Mouse (Mus musculus) layer of hippocampus, adult 8-10 months (tissue): ENCODE data around the gene Ubqln1. TPM values are rescaled to one million over a fixed set of nuclear protein-coding genes. Genes with fewer than 3 reads are reported as not detected.
A peak's percentile ranks its signal among the peaks of the same experiment; 100 is the strongest.

Experiments used
- DNase-seq, 2 experiments: peaks; one replicate each; pipeline ENCODE4 v3.0.0; 2022; ENCODE audit warnings: low spot score in 2 of 2
- total RNA-seq, 4 experiments: library from RNA; stranded (reverse); gene quantifications; 2 replicates each; pipeline ENCODE4 v1.2.4; 2022

Gene Ubqln1
- total RNA-seq: 100 to 1,000 TPM; 139 to 165 (median 152) TPM

- peak; percentile 82 to 89 for DNase-seq
Measured at GRCm38 (mm10) chr13:58215592-58216341, at the start of gene Ubqln1. TSS of gene Ubqln1 (minus strand) at chr13:58215653.

DNA sequence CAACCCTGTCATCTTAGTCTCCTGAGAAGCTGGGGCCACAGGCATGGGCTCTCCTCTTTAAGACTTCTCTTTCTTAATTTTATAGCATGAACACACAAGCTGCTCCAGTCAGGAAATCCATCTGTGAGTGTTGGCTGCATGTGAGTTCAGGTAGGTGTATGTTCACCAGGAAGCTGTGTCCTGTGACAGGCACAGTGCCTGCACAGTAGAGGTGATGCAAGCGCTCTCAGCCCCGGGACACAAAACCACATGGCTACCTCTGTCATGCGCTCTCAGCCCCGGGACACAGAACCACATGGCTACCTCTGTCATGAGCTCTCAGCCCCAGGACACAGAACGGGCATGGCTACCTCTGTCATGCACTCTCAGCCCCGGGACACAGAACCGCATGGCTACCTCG is 48.1 kb upstream of the Ubqln1 start:
- no peak for DNase-seq

DNA sequence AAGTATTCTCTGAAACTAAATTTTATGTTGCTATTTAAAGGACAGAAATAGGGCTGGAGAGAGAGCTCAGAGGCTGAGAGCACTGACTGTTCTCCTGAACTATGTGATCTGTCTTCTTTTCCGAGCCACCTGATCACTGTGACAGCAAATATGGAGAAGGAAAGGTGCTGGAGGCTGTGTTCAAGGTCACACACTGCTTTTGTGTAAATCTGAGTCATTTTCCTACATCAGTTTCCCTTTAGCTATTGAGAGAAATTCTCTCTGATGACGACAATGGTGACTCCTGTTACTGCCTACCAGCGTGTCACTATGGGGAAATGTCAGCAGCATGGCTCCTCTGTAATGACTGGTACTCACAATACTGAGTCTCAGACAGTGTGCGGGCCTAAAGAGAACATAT is 46.2 kb upstream of the Ubqln1 start:
- DNase-seq: no peak

GRCm38 (mm10) chr13:58253268-58253667 is 37.8 kb upstream of the Ubqln1 start:
- no peak for DNase-seq

DNA sequence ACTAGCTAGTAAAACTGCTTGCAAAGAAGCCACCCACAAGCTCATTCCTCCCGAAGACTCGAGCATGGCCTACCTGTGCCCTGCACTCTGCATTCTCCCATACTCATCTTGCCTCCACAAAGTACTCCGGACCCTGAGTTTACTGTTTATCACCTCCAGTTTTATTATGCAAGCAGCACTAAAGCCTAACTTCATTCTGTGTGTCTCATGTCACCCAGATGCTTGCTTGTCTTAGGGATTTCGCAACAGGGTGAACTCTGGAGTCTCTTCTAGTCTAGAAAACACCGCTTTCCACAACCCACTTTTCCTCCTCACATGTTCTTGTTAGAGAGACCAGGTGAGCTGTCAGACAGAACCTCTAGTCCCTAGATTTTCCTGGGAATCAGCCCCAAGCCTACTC is 33.5 kb upstream of the Ubqln1 start:
- no peak for DNase-seq

DNA sequence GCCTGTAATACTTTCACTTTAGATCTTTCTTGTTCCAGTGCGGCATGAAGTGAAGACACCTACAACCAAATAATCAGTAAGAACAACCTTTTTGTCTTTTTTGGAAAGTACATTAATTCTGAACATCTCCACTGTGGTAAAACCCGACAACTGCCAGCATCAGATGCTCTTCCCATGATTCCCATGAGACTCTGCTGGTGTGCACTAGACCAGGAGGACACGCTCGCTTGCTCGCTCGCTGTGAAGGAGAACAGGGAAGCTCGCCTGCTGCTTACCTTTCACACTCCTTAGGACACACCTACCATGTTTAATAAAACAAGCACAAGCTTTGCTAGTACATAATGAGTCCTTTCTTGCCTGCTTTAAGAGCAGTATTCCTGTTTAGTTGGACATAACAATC is 21.1 kb upstream of the Ubqln1 start:
- DNase-seq: no peak

DNA sequence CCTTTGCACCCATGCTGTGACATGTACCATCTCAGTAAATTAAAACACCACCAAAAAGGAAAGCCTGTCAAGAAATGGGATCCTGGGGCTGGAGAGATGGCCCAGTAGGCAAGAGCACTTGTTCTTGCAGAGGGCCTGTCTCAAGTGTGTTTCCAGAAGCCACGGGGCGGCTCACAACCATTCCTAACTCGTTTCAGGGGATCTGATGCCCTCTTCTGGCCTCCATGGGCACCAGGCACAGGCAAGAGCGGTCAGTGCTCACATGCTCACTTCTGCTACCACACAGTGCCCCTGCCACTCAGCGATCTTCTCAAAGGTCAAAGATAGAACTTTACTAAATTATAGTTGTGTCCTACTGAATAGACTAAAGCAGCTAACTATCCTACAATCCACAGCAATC is 17.2 kb upstream of the Ubqln1 start:
- DNase-seq: peak in 1 of 2 experiments; percentile 23

DNA sequence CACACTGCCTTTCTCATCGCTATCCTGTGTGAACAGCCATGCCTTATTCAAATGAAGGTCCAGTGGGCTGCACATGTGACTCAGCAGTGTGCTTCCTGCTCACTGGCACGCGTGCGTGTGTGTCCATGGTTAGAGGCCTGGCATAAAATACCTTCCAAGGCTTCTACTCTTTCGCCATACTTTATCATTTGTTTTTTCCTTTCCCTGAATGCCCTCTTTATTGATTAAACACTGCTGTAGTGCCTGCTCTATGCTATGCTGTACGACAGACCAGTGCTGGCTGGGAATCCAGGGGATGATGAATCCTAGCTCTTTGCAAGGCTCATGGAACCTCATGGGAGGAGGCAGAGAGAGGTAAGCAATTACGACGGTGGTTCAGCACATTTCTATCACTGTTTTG is 16.6 kb upstream of the Ubqln1 start:
- no peak for DNase-seq

GRCm38 (mm10) chr13:58228624-58229023 is 13.2 kb upstream of the Ubqln1 start:
- no peak for DNase-seq

DNA sequence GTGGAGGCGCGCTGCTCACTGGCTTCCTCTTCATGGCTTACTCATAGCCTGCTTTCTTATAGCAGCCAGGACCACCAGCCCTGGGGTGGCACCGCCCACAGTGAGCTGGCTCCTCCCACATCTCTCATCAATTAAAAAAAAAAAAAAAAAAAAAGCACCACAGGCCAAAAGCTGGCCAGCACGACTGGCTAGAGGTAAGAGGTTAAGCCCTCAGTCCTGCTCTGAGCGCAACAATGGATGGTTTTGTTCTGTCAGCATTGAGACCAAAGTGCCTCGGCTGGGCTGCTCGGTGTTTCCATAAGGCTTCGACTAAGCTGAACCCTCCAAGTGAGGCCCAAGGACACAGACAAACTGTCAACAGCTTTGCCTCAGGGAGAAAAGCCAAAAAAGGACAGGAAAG is 10.2 kb upstream of the Ubqln1 start:
- DNase-seq: no peak

DNA sequence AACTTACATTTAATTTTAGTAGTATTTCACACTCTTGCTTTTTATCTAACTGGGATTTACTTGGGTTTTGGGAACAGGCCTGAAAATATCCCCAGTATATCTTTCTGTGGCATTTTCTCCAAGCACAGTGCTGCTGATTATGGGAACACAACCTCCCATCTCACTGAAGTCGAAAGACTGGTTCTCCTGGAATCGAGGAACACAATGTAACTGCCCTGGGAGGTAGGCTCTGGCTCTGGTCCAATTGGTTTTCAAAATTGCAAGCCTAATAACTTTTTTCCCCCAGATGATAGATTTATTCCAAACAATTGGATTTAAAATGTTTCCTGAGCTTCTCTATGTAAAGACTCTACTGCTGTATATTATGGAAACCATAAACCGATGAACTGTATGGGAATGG is 4.8 kb upstream of the Ubqln1 start:
- no peak for DNase-seq

- DNase-seq: no peak
Measured at GRCm38 (mm10) chr13:58217536-58217935, 2.1 kb upstream of the Ubqln1 start.

GRCm38 (mm10) chr13:58216395-58216794 is 942 bp upstream of the Ubqln1 start:
- DNase-seq: no peak

GRCm38 (mm10) chr13:58215253-58215591 is 231 bp downstream of the Ubqln1 start:
- DNase-seq: no peak

- no peak for DNase-seq
Measured at GRCm38 (mm10) chr13:58214346-58215252, 854 bp downstream of the Ubqln1 start.

DNA sequence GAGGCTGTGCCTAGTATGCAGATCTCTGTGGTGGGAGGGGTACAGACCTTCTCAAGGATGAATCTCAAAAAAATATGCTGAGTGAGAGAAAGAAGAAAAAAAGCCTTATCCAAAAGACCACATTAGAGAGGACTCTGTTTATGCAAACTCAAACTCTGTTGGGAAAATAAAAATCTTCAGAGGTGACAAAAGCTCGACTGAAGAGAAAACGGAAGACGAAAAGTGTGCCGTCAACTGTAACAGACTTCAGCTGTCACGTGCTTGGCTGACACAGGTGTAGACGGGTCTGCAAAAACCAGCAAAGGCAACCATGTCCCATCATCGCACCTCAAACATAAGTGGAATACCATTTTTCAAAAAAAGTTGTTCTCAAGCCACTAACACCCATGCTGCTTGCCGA is 1.7 kb downstream of the Ubqln1 start:
- DNase-seq: no peak

- DNase-seq: no peak
Measured at GRCm38 (mm10) chr13:58212530-58212929, 2.9 kb downstream of the Ubqln1 start.

DNA sequence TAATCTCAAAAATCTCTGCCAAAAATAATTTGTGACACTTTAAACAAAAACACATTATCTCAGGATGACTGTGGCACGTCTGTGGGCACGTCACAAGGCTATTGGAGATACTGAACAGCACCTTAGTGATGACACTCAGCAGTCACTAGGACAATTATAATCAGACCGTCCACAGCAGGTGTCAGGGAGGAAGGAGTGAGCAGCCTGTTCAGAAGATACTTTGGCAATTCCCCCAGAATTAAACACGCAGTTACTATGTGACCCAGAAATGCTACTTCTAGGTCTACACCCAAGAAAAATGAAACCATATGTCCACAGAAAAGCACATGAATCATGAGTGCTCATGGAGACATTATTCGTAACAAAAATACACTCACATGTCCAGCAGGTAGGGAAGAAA is 5.0 kb downstream of the Ubqln1 start:
- no peak for DNase-seq

DNA sequence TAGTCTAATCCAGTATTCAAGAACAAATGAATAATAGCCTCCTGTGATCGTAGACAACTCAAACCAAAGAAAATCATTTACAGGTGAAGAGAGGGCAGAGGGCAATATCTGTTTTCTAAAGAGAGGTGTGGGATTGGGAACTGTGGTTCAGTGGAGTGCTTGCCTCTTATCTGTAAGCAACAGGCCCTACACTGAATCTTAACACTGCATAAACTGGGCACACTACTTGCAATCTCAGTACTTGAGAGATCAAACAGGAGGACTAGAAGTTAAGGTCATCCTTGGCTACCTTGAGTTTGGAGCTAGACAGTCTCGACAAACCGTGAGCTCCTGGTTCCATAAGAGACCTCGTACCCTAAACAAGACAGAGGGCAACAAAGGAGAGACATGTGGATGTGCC is 9.4 kb downstream of the Ubqln1 start:
- no peak for DNase-seq

DNA sequence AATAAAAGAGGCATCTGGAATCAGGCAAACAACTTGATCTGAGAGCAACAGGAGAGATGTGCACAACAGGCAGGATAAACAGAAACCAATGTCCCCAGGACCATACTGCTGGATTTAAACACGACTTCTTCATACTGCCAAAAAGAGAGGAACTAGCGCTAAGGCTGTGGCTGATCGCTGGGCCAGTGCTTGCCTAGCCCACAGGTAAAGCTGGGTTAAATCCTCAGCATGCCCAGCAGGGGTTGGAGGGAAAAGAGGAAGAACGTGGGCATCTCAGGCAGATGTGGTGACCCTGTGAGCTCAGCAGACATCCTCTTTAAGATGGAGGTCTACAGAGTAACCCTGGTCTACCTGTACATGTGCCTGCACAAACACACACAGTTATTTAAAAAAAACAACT is 10.5 kb downstream of the Ubqln1 start:
- no peak for DNase-seq

DNA sequence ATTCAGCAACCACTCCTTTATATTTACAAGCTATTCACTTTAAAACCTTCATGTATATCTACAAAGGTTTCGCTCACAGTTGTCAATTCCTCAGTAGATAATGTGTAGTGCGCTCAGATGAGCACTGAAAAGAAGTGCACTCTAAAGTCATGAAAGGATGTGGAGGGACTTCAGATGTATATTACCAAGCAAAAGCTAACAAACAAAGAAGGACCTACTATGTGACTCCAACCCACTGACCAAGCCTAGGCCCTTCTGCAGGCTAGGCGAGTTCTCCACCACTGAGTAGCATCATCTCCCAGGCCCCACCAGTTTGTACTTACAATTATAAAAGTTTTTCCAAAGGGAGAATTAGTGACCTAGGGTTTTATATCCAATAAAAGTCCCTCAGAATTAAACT is 11.3 kb downstream of the Ubqln1 start:
- no peak for DNase-seq

DNA sequence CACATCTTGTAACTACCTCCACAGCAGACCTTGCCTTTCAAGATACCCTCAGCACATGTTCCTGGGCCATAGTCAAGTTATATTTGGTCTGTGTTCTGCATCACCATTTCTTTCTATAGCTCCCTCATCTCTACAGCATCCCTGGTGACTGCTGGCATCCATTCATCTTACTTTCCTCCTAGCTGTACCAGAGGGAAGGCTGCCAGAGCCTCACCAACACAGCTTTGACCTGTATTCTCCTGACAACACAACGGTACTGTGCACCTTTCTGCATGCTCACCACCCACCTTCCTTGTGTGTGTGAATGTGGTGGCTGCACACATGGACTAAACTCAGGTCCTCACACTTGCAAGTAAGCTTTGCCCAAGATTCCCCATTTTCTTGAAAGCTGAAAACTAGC is 12.6 kb downstream of the Ubqln1 start:
- no peak for DNase-seq

DNA sequence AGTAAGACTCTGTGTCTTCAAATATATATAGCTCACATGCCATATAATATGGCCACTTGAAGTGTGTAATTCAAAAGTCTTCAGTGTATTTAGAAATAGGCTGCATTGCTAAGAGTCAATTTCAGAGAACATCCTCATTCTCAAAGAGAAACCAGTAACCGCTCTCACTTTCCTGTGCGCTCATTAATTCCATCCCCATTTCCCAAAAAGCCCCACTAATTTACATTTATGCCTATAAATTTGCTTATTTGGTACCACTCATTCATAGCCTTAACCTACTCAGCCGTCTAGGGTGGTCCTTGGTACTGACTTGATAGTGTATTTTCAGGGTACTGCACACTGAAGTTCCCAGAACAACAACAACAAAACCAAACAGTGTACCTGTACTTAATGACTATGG is 13.5 kb downstream of the Ubqln1 start:
- no peak for DNase-seq
